Mouse (Mus musculus): Measurements from ENCODE around the gene Mrpl55.

Mrpl55 gene

GRCm38 (mm10) chr11:59202081-59202995 is at the start of gene Mrpl55:
TSS of gene Mrpl55 (plus strand) at chr11:59202486.
- peak; percentile 96 to 99 for DNase-seq

GRCm38 (mm10) chr11:59154220-59154619 is 48.1 kb upstream of the Mrpl55 start:
- no peak for DNase-seq

- DNase-seq = no peak
Measured at GRCm38 (mm10) chr11:59155900-59156299, 46.4 kb upstream of the Mrpl55 start.

- no peak for DNase-seq
Measured at GRCm38 (mm10) chr11:59159099-59159498, 43.2 kb upstream of the Mrpl55 start.

- DNase-seq = no peak
Measured at GRCm38 (mm10) chr11:59159558-59159957, 42.7 kb upstream of the Mrpl55 start.

- DNase-seq = no peak
Measured at GRCm38 (mm10) chr11:59161398-59161797, 40.9 kb upstream of the Mrpl55 start.

- no peak for DNase-seq
Measured at GRCm38 (mm10) chr11:59162443-59163254, 39.6 kb upstream of the Mrpl55 start.

- DNase-seq = peak; percentile 97 to 99
Measured at GRCm38 (mm10) chr11:59163255-59164236, 38.7 kb upstream of the Mrpl55 start, which contains the start of gene Iba57. TSS of gene Iba57 (minus strand) at chr11:59163739.

GRCm38 (mm10) chr11:59164384-59164783 is 37.9 kb upstream of the Mrpl55 start:
- no peak for DNase-seq

- peak in 1 of 2 experiments; percentile 24 for DNase-seq
Measured at GRCm38 (mm10) chr11:59165616-59166241, 36.6 kb upstream of the Mrpl55 start.

- DNase-seq = no peak
Measured at GRCm38 (mm10) chr11:59169807-59170206, 32.5 kb upstream of the Mrpl55 start.

GRCm38 (mm10) chr11:59170549-59170948 is 31.7 kb upstream of the Mrpl55 start:
- no peak for DNase-seq

- peak in 1 of 2 experiments; percentile 50 for DNase-seq
Measured at GRCm38 (mm10) chr11:59174189-59174838, 28.0 kb upstream of the Mrpl55 start.

- DNase-seq = no peak
Measured at GRCm38 (mm10) chr11:59176475-59176874, 25.8 kb upstream of the Mrpl55 start.

GRCm38 (mm10) chr11:59176921-59177320 is 25.4 kb upstream of the Mrpl55 start:
- DNase-seq = no peak

GRCm38 (mm10) chr11:59182864-59183331 is 19.4 kb upstream of the Mrpl55 start, which contains the start of gene Gjc2:
TSS of gene Gjc2 (minus strand) at chr11:59183213.
- DNase-seq = peak; percentile 48 to 70

GRCm38 (mm10) chr11:59183821-59184220 is 18.5 kb upstream of the Mrpl55 start:
- peak; percentile 57 to 76 for DNase-seq

GRCm38 (mm10) chr11:59185490-59185889 is 16.8 kb upstream of the Mrpl55 start:
- DNase-seq = no peak

GRCm38 (mm10) chr11:59187706-59188105 is 14.6 kb upstream of the Mrpl55 start:
- no peak for DNase-seq

GRCm38 (mm10) chr11:59191231-59192058 is 10.8 kb upstream of the Mrpl55 start:
- DNase-seq = peak; percentile 96

Data from kidney, postnatal 36 days (tissue).